Mouse (Mus musculus): ENCODE results near the gene Crtam.

DNA sequence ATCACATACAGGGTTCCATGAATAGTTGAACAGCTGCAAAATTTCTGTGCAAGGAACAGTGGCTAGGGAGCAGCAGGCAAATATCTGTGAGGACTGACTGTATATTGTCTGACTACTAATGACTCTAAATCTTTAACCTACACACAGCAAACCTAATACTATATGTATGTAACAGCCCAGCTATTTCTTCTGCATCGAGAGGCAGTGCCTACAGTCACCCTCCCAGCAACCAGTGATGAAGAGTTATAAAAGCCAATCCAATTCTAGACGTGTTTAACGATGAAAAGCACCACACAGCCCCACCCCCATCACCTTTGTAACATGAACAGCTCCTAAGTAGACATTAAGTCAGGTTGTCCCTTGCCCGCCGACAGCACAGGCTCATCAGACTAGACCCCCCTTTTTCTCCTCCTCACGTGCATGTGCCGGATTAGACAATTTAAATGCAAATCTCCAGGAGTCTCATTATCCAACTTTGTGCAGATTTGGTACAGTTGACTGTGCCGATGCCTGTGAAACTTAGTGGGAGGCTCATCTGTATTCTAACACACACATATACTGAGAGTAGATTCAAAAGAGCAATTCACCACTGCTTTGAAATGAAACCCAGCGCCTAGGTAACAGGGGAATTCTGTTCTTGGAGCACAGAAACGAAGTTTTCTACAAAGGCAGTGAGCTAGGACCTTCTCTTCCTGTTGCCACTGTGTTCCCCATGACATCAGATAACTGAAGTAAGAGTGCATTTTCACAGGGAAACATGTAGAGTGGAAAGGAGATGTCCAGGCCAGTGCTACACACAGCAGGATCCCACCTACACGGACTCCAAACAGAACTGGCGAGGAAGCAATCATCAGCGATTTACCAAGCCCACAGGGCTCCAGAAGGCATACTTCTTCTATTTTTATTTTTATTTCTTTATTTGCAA is 7.3 kb upstream of the Crtam start:
- TF ChIP-seq CTCF (IDR thresholded peaks at IDR 0.05; ENCODE audit: control insufficient read depth, insufficient read depth, low read length) (no peak), POLR2A (IDR thresholded peaks at IDR 0.05; ENCODE audit: borderline replicate concordance, control insufficient read depth, low read depth, low read length) (no peak)

All from bone marrow, adult 2 months (tissue).